Mouse (Mus musculus) spleen, postnatal 10 days (tissue): Measurements from ENCODE around the gene Ppp4r3b.

ENCODE experiments used
- DNase-seq, 2 experiments: peaks; one replicate each; pipeline ENCODE4 v3.0.0; 2021 to 2022; ENCODE audit warnings: low spot score in 2 of 2

The Ppp4r3b gene

DNA sequence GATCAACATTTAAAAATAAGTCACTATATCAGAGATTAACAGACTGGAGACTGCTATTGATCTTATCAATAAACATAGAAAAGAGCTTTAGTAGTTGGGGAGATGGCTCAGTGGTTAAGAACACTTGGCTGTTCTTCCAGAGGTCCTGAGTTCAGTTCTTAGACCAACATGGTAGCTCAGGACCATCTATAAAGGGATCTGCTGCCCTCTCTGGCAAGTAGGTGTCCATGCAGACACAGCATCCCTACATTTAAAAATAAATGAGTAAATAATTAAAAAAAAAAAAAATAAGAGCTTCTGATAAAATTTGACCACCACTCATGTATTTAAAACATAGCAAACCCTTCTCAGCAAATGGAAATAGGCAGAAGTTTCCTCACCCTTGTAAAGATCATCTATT, 65.4 kb downstream of the Ppp4r3b start:
- DNase-seq = no peak

DNA sequence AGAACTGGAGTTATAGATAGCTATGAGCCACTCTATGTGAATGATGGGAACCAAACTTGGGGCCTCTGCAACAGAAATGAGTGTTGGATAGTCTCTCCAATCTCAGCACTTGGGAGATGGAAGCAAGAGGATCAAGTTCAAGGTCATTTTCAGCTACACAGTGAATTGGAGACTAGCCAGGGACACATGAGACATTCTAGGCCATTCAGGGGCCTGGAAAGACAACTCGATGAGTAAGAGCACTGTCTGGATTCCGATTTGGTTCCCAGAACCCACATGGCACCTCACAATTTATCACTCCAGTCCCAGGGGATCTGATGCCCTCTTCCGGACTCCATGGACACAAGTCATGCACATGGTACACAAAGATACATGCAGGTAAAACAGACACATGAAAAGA, 65.9 kb downstream of the Ppp4r3b start:
- no peak for DNase-seq

- DNase-seq = no peak
These were observed 66.7 kb downstream of the Ppp4r3b start for GRCm38 (mm10) chr11:29239353-29239752.

GRCm38 (mm10) chr11:29241961-29242360, 69.3 kb downstream of the Ppp4r3b start:
- no peak for DNase-seq

GRCm38 (mm10) chr11:29245988-29246387, 73.3 kb downstream of the Ppp4r3b start:
- DNase-seq = no peak

DNA sequence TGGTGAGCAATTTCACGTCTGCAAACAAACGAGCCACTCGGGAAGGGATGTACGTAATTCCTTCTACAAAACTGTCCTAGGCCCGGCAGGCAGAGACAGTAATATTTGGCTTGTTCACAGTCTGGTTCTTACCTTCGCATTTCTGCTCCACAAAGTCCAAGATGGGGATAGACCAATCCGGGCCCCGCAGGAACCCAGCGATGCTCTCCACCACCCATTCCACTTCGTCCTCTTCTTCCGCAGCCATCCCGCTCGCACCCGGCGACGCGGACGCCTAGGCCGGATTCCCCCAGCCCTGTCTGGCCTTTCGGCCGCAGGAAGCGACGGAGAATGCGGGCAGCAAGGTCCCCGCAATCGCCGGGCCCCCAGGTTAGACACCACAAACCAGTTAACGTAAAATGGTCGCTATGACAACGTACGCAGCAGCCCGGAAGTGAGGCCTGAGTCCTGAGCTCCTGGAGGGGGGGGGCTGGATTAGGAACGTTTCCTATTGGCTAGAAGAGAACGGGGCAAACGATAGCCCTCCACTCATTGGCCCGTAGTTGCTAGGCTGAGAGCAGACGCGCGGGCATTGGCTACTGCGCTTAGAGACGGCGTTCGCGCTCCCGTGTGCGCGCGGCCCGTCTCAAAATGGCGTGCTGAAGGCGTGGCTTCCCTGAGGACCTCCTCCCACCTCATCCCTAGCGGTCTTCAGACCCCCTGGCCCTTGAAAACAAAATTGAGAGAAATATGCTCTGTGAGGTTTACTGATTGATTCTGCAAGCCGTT, 74.4 kb downstream of the Ppp4r3b start, which contains the start of gene Cfap36:
Gene Cfap36 (minus strand): TSS at position 527 of the 768 bp plus-strand sequence.
- DNase-seq = peak; percentile 80 to 90

DNA sequence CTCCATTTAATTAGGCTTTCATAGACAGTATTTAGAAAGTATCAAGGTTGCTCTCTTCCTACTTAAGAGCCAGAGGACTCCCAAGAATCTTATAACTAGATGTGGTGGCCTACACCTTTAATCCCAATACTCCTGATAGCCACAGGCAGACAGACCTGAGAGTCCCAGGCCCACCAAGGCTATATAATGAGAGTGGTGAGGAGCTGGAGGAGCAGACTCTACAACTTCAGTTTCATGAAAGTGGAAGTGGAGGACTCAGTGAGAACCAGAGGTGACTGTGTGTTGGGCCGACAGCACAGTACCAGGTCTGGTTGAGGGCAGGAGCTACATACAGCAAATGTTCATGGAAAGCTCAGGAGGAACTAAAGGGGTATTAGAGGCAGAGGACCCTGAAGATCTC, 75.0 kb downstream of the Ppp4r3b start:
- no peak for DNase-seq

DNA sequence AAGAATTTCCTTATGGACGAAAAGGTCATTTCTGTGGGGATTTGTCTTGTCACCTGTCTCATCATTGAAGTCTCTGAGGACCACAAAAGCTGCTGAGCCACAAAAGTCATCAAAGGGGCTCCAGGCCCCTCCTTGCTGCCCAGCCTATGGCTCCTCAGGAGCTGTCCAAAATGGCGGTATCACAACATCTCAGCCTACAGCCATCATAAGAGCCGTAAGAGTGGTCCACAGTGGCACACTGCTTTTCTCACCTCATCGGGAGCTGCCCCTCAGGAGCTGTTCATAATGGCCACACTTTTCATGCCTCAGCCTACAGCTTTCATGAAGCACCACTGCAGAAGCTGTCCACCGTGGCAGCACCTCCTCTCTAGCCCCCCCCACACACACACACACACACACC, 75.7 kb downstream of the Ppp4r3b start:
- no peak for DNase-seq

DNA sequence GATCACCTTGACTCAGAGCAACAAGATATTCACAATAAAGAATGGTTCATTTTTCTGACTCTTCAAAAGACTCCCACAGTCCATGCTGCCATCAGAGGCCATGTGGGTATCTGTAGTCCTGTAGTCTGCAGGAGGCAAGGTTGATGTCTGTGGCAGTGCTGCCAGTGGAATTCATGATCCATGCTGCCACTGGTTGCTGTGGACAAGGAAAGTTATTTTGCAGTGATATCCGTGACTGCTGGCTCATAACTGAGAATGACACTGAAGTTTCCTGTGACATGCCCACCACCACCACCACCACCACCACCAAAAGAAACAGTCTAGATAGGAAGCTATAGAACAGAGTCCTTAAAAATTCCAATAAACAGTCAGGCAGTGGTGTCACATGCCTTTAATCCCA, 82.0 kb downstream of the Ppp4r3b start:
- no peak for DNase-seq

GRCm38 (mm10) chr11:29267824-29268223, 95.1 kb downstream of the Ppp4r3b start:
- peak in 1 of 2 experiments; percentile 32 for DNase-seq
